Mouse (Mus musculus) adrenal gland, adult (tissue): ENCODE results near the gene Gm13697.

Experiments used
- DNase-seq, 2 experiments: peaks; one replicate each; pipeline ENCODE4 v3.0.0; 2022 to 2023; ENCODE audit warnings: low spot score in 1 of 2; ENCODE audit not compliant: inconsistent age in 2 of 2

Gm13697 gene

GRCm38 (mm10) chr2:84025217-84025616, 40.7 kb downstream of the Gm13697 start:
- DNase-seq: no peak

GRCm38 (mm10) chr2:84032505-84032904, 48.0 kb downstream of the Gm13697 start:
- DNase-seq: no peak

- no peak for DNase-seq
These were observed 51.5 kb downstream of the Gm13697 start for GRCm38 (mm10) chr2:84035997-84036396.
